Mouse (Mus musculus) kidney, adult 2 months (tissue): ENCODE measurements around the gene Gm21762.
"Not testable (repeated sequence)": the region's sequence is repeated elsewhere in the genome, so short reads cannot be mapped to it uniquely, and the experiment has no call there.

ENCODE experiments used
- CTCF ChIP-seq: fragments of 200-500 bp; conservative IDR thresholded peaks from 2 replicates; pipeline ENCODE4 v1.5.1; 2011; ENCODE audit warnings: low read depth, mild to moderate bottlenecking, control low read depth, low read length, moderate library complexity, mixed read lengths; ENCODE audit not compliant: insufficient read depth, insufficient read length
- POLR2A ChIP-seq: fragments of 200-500 bp; IDR thresholded peaks from one replicate; pipeline ENCODE4 v1.6.1; 2011; ENCODE audit warnings: low read depth, low read length, control low read depth

GRCm38 (mm10) chr13:120238811-120239210 lies 23.1 kb upstream of the Gm21762 start, which contains the start of gene Gm21731:
- TF ChIP-seq CTCF, POLR2A: not testable (repeated sequence)
